Mouse (Mus musculus) intestine, embryonic 16.5 days (tissue): Measurements from ENCODE around the gene Txndc12. TPM values are rescaled to one million over a fixed set of nuclear protein-coding genes. Genes with fewer than 3 reads are reported as not detected.
A peak's percentile ranks its signal among the peaks of the same experiment; 100 is the strongest.

ENCODE experiments used
- ATAC-seq: fragments of 200-750 bp; cut with Nextera tagmentation; 2 replicates; pipeline ENCODE4 v1.8.0; 2017; ENCODE audit warnings: moderate TSS enrichment, moderate library complexity
- H3K27ac ChIP-seq: fragments of 300-500 bp; sonication (generic); 2 replicates; pipeline ENCODE4 v1.5.1; 2014; ENCODE audit warnings: mild to moderate bottlenecking, low read length
- H3K27me3 ChIP-seq: fragments of 300-500 bp; sonication (generic); replicated peaks from 2 replicates; pipeline ENCODE4 v1.6.1; 2014; ENCODE audit warnings: low read length, control low read depth, mixed read lengths; ENCODE audit not compliant: control insufficient read depth, insufficient read depth
- H3K36me3 ChIP-seq: fragments of 300-500 bp; sonication (generic); 2 replicates; pipeline ENCODE4 v1.6.1; 2014; ENCODE audit warnings: low read length, control low read depth; ENCODE audit not compliant: control insufficient read depth, insufficient read depth
- H3K4me1 ChIP-seq: fragments of 300-500 bp; sonication (generic); 2 replicates; pipeline ENCODE4 v1.6.1; 2014; ENCODE audit warnings: low read length, control low read depth, mixed read lengths; ENCODE audit not compliant: control insufficient read depth, insufficient read depth
- H3K4me2 ChIP-seq: fragments of 300-500 bp; sonication (generic); 2 replicates; pipeline ENCODE4 v1.6.1; 2014; ENCODE audit warnings: low read depth, low read length, control low read depth
- H3K4me3 ChIP-seq: fragments of 300-500 bp; sonication (generic); 2 replicates; pipeline ENCODE4 v1.5.1; 2014; ENCODE audit warnings: mild to moderate bottlenecking, low read length
- H3K9ac ChIP-seq: fragments of 300-500 bp; sonication (generic); 2 replicates; pipeline ENCODE4 v1.6.1; 2014; ENCODE audit warnings: low read depth, low read length
- H3K9me3 ChIP-seq: fragments of 300-500 bp; sonication (generic); 2 replicates; pipeline ENCODE4 v1.6.1; 2016; ENCODE audit warnings: low read length, control low read depth; ENCODE audit not compliant: control insufficient read depth
- WGBS: fragments of 180-500 bp; shearing (Covaris S2); extraction: QIAGEN DNeasy Blood & Tissue Kit; methylation state at CpG from one replicate; pipeline ENCODE4 v1.1.7; 2014; 5-methylcytosine and 5-hydroxymethylcytosine counted together
- polyA plus RNA-seq: library from polyadenylated mRNA; unstranded; fragments of >200 nt; fragmentation: Nextera tagmentation; extraction: Ambion mirVana; gene quantifications from 2 replicates; pipeline ENCODE4 v1.2.1, GENCODE M21; 2015

Gene Txndc12
- polyA plus RNA-seq, 1 experiment from 2014 or later: 91.0 TPM

DNA sequence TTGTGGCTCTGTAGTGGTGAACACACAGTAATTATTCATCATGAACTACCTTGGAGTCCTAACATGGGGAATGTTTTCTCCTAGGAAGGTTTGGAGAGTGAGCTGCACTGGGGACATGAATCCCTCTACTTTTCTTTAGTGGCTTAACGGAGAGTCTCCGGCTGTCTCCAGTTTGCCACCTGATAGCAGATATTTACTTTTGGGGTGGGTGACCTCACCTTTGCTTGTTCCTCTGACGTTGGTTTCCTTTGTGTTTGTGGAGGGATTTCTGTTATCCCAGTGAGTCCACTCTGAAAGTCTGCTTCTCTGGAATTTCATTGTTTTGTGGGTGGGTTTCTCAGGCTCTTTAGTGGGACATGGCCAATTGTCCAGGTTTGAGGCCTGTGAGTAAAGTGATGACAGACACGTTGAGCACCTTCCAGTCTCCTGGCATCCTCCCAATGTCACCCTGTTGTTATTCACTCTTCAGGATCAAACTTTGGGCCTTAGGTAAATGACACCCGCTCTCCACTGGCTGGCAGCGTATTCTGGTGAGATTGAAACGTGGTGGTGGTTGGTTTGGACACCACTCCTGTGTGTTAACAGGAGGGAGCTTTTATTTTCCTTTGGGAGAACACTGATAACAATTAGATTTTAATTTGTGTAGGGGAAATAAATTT lies 7.6 kb downstream of the Txndc12 start:
- H3K9ac ChIP-seq: no peak overlapping the region
- H3K4me3 ChIP-seq: no peak overlapping the region
- 62% methylated on average over 7 of the region's 7 CpGs for WGBS
- no peaks in the 10 kb centered on the region for H3K36me3 ChIP-seq
- ATAC-seq: no peak; the same call in 1 of the 2 replicates
- H3K9me3 ChIP-seq: no peaks in the 10 kb centered on the region
- H3K27ac ChIP-seq: no peak overlapping the region
- no peak overlapping the region for H3K4me2 ChIP-seq
- H3K27me3 ChIP-seq: no peaks in the 10 kb centered on the region
- 0 out of 2 replicates have a peak, but pooled peaks cover 6% of the 10 kb centered on the region for H3K4me1 ChIP-seq

DNA sequence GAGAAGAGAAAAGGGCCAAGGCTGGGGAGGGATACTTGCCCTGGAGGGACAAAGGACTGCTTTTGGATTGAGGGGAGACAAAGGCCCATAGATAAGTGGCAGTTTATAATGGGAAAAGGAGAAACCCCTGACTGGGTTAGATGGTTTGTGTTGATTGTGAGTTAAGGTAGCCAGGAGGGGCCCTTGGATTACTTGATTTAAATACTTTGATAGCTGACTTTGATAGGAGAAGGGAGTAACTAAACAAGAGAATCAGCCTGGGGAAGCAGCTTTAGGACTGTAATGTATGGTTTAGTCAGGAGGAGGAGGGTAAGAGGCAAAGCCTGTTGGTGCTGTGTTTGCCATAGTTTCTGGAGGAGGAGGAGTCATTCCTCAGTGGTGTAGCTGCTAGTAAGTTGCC lies 8.9 kb downstream of the Txndc12 start:
- H3K4me2 ChIP-seq: no peak overlapping the region
- no peak overlapping the region for H3K4me3 ChIP-seq
- H3K9me3 ChIP-seq: no peaks in the 10 kb centered on the region
- no peak for ATAC-seq
- no peak overlapping the region for H3K27ac ChIP-seq
- H3K36me3 ChIP-seq: no peaks in the 10 kb centered on the region
- H3K9ac ChIP-seq: no peak overlapping the region
- no peaks in the 10 kb centered on the region for H3K27me3 ChIP-seq
- 0 out of 2 replicates have a peak, but pooled peaks cover under 1% of the 10 kb centered on the region for H3K4me1 ChIP-seq

DNA sequence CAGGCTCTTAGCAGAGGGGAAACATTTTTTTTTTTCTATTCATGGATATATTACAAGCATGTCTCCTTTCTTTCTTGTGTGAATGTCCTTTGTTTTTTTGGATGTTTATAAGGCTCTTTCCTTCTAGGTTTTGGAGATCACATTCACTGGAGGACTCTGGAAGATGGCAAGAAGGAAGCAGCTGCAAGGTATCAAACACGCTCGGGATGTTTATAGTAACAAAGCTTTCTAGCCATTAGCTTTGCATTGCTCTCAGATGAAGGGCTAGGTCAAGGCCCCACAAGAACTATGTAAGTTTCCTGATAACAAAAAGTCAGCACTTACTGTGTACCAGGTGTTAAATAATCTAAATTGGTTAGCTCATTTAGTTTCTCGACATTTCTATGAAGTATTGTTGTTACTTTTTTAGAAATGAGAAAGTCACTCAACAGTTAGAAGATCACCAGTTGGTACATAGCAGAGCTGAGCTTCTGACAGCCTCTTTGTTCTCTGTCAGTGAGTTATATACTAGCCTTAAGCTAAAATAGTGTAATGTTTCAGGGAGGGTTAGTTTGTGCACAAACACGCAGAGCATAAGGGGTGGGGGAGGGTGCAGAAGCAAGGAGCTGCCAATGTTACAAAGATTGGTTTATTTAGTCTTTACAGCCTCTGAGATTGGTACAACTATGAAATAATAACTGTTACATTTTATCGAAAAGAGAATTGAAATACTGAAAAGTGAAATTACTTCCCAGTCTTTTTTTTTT lies 11.6 kb downstream of the Txndc12 start:
- H3K27me3 ChIP-seq: no peaks in the 10 kb centered on the region
- 0 out of 2 replicates have a peak overlapping the region, but pooled peaks have one; percentile 2 for H3K27ac ChIP-seq
- peaks cover 9% of the 10 kb centered on the region for H3K4me1 ChIP-seq
- H3K4me3 ChIP-seq: no peak overlapping the region
- no peaks in the 10 kb centered on the region for H3K36me3 ChIP-seq
- no peak overlapping the region for H3K4me2 ChIP-seq
- no peaks in the 10 kb centered on the region for H3K9me3 ChIP-seq
- 54% methylated on average over 5 of the region's 5 CpGs for WGBS
- no peak overlapping the region for H3K9ac ChIP-seq
- no peak for ATAC-seq

DNA sequence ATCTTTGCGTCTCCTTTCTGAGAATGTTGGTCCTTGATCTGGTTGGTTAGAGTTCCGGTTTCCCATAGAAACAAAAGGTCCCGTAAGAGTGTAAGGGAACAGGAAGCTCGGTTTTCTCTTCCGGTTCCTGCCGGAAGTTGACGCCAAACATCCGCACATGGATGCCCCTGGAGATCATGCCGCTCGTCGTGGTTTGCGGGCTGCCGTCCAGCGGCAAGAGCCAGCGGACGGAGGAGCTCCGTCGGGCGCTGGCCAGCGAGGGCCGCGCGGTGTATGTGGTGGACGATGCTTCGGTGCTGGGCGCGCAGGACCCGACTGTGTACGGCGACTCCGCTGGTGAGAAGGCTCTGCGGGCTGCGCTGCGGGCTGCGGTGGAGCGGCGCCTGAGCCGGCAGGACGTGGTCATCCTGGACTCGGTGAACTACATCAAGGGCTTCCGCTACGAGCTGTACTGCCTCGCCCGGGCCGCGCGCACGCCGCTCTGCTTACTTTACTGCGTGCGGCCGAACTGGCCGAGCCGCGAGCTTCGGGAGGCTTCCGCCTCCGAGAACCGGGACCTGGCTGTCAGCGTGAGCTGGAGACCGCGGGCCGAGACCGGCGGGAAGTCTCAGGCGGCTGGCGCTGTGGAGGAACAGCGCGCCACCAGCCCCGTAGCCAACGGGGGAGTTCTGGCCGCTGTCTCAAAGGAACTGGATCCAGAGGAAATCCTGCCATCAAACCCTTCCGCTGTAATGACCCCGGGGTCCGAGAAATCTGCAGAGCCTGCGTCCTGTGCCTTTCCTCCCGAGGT lies 13.5 kb downstream of the Txndc12 start, which contains the start of gene Kti12:
TSS of gene Kti12 (plus strand) at position 71 of the 790 bp plus-strand sequence.
- H3K27me3 ChIP-seq: no peaks in the 10 kb centered on the region
- H3K9ac ChIP-seq: peak within 1 kb of the TSS; percentile 79
- no peaks in the 10 kb centered on the region for H3K9me3 ChIP-seq
- peak; percentile 91 for ATAC-seq
- under 1% methylated on average over 77 of the region's 77 CpGs for WGBS
- H3K27ac ChIP-seq: peak within 1 kb of the TSS; percentile 94
- H3K4me3 ChIP-seq: peak within 1 kb of the TSS; percentile 96
- peak within 1 kb of the TSS; percentile 77 for H3K4me2 ChIP-seq
- no peaks in the 10 kb centered on the region for H3K36me3 ChIP-seq
- peaks cover 9% of the 10 kb centered on the region for H3K4me1 ChIP-seq

DNA sequence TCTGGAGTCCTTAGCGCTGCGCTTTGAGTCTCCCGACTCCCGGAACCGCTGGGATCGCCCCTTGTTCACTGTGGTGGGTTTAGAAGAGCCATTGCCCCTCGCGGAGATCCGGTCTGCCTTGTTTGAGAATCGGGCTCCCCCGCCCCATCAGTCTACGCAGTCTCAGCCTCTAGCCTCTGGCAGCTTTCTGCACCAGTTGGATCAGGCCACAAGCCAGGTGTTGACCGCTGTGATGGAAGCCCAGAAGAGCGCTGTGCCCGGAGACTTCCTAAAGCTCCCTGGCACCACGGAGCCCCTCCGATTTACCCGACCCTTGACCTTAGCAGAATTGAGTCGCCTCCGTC lies 14.1 kb downstream of the Txndc12 start, which contains the start of gene A730015C16Rik:
TSS of gene A730015C16Rik (minus strand) at position 115 of the 344 bp plus-strand sequence.
- Histone ChIP-seq H3K9ac (peak within 1 kb of the TSS; percentile 79), H3K27me3 (no peaks in the 10 kb centered on the region), H3K4me2 (peak within 1 kb of the TSS; percentile 77), H3K36me3 (no peaks in the 10 kb centered on the region), H3K27ac (peak within 1 kb of the TSS; percentile 94), H3K4me3 (peak within 1 kb of the TSS; percentile 96), H3K4me1 (peaks cover 9% of the 10 kb centered on the region), H3K9me3 (no peaks in the 10 kb centered on the region)
- peak; percentile 36 for ATAC-seq
- WGBS: 8% methylated on average over 20 of the region's 20 CpGs

DNA sequence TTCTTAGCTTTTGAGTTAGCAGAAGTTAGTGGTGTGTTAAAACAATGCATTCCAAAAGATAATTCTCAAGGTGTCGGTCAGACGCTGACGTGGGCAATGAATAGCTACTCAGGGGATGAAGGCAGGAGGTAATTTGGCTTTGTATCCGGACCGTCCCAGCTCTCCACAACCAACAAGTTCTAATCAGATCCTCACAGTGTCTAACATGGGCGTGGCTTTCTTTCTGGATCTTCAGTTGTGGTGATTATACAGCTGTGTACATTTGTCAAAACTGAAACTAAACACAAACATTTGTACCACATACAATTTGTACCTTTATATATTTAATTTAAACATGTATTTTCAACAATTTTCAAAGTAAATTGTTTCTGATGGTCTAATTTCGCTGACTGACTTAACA lies 32.4 kb downstream of the Txndc12 start:
- Histone ChIP-seq H3K4me2 (no peak overlapping the region), H3K27me3 (no peaks in the 10 kb centered on the region), H3K36me3 (no peaks in the 10 kb centered on the region), H3K27ac (no peak overlapping the region), H3K9me3 (no peaks in the 10 kb centered on the region), H3K4me1 (no peaks in the 10 kb centered on the region), H3K4me3 (no peak overlapping the region), H3K9ac (no peak overlapping the region)
- ATAC-seq: no peak
- 83% methylated on average over 7 of the region's 7 CpGs for WGBS

DNA sequence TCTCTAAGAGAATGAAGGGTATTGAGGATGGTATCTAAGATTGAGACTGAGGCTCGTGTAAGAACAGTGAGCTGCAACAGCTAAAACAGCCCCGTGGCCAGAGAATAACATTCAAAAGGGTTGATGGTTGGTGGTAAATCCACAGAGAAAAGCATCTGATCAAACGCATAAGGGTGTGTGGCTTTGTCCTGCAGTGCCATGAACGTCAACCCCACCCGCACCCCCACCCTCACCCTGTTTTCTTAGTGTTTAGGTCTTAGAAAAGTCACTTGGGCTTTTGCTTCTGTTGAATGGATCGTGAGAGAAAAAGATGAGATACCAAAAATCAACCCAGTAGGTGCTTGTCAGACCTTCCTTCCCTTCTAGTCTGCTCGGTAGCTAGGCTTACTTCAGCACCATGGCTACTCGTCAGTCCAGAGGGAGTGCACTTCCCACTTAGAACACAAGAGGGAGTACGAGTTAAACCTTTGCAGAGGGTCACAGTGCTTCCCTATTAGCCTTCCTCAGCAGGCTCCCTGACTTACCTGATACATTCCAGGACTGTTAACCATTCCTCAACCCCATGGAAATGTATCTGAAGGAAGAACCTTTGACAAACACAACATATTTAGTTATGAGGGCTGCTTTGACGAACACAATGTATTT lies 35.5 kb downstream of the Txndc12 start:
- 35% methylated on average over 10 of the region's 10 CpGs for WGBS
- Histone ChIP-seq H3K27ac (no peak overlapping the region), H3K4me1 (no peaks in the 10 kb centered on the region), H3K9me3 (no peaks in the 10 kb centered on the region), H3K27me3 (no peaks in the 10 kb centered on the region), H3K4me2 (no peak overlapping the region), H3K4me3 (no peak overlapping the region), H3K9ac (no peak overlapping the region), H3K36me3 (no peaks in the 10 kb centered on the region)
- peak; percentile 72 for ATAC-seq

DNA sequence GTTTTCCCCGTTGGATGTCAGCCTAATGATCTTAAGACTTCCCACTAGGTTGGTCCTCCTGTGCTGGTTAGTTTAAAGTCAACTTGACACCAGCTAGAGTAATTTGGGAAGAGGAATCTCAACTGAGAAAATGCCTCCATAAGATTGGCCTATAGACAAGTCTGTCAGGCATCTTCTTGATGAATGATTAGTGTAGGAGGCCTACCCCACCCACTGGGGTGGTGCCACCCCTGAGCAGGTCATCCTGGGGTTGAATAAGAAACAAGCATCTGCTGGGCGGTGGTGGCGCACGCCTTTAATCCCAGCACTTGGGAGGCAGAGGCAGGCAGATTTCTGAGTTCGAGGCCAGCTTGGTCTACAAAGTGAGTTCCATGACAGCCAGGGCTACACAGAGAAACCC lies 39.3 kb downstream of the Txndc12 start:
- H3K36me3 ChIP-seq: no peaks in the 10 kb centered on the region
- WGBS: 90% methylated on average over 5 of the region's 5 CpGs
- no peak overlapping the region for H3K4me2 ChIP-seq
- ATAC-seq: no peak
- 0 out of 2 replicates have a peak, but pooled peaks cover 2% of the 10 kb centered on the region for H3K4me1 ChIP-seq
- H3K27ac ChIP-seq: no peak overlapping the region
- H3K9ac ChIP-seq: no peak overlapping the region
- no peaks in the 10 kb centered on the region for H3K27me3 ChIP-seq
- H3K9me3 ChIP-seq: no peaks in the 10 kb centered on the region
- H3K4me3 ChIP-seq: no peak overlapping the region

DNA sequence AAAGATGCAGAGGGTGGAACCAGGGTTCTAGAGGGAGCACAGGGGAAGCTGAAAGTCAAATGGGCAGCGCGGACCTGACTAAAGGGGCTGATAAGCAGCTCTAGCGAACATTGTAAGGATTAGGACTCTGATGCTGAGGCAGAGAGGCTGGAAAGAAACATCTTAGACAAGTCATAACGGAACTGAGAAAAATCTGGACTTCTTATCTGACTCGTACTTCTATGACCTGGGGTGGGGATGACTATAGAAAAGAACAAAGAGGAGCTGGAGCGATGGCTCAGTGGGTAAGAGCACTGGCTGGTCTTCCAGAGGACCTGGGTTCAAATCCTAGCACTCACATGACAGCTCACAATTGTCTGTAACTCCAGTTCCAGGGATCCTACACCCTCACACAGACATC lies 43.5 kb downstream of the Txndc12 start:
- no peaks in the 10 kb centered on the region for H3K27me3 ChIP-seq
- no peak overlapping the region for H3K4me2 ChIP-seq
- no peak for ATAC-seq
- peaks cover 9% of the 10 kb centered on the region; the same call in 1 of the 2 replicates for H3K4me1 ChIP-seq
- no peaks in the 10 kb centered on the region for H3K36me3 ChIP-seq
- H3K27ac ChIP-seq: no peak overlapping the region
- no peak overlapping the region for H3K9ac ChIP-seq
- WGBS: 81% methylated on average over 6 of the region's 6 CpGs
- H3K4me3 ChIP-seq: no peak overlapping the region
- no peaks in the 10 kb centered on the region for H3K9me3 ChIP-seq
